Mouse (Mus musculus): ENCODE data around the gene Igfbp3. TPM values are rescaled to one million over a fixed set of nuclear protein-coding genes. Genes with fewer than 3 reads are reported as not detected.

The Igfbp3 gene
- polyA plus RNA-seq, 1 experiment from 2014 or later, result 14.3 TPM

GRCm38 (mm10) chr11:7215703-7216102 is 2.0 kb upstream of the Igfbp3 start:
- no peaks in the 10 kb centered on the region for H3K36me3 ChIP-seq (ENCODE audit: control insufficient read depth, insufficient read depth)
- ATAC-seq (ENCODE audit: low read depth), result no peak
- H3K27me3 ChIP-seq (ENCODE audit: control insufficient read depth, insufficient read depth, low read depth, low read length), result peaks cover 46% of the 10 kb centered on the region
- H3K4me3 ChIP-seq (ENCODE audit: low read depth, low read length), result no peak overlapping the region
- no peaks in the 10 kb centered on the region; the same call in 1 of the 2 replicates for H3K4me1 ChIP-seq (ENCODE audit: control insufficient read depth, low read depth, low read length)
- no peak overlapping the region for H3K9ac ChIP-seq (ENCODE audit: low read depth, low read length)
- no peak overlapping the region for H3K27ac ChIP-seq (ENCODE audit: low read length)
- H3K4me2 ChIP-seq (ENCODE audit: low read depth, low read length), result no peak overlapping the region
- WGBS (ENCODE audit: insufficient replicate concordance), result 9% methylated on average over 8 of the region's 8 CpGs
- no peaks in the 10 kb centered on the region for H3K9me3 ChIP-seq (replicated peaks; ENCODE audit: control insufficient read depth, low read length)

- H3K9me3 ChIP-seq (replicated peaks; ENCODE audit: control insufficient read depth, low read length), result no peaks in the 10 kb centered on the region
- WGBS (ENCODE audit: insufficient replicate concordance), result 3% methylated on average over 14 of the region's 14 CpGs
Observed at GRCm38 (mm10) chr11:7214761-7215160, 1.0 kb upstream of the Igfbp3 start.

DNA sequence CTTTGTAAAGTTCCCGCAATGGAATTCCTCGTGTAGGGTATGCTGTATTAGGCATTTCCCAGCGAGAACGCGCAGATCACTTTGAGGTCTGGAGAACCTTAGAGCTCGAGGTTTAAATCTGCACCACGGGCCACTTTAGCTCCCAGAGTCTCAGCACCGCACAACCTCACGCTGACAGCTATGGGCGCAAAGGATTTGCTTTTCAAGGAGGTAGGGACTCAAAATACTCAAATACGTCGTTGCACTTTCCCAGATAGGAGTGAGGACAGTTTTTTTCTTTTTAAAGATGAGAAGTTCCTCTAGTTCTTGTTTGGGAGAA is 578 bp upstream of the Igfbp3 start:
- no peaks in the 10 kb centered on the region for H3K9me3 ChIP-seq (replicated peaks; ENCODE audit: control insufficient read depth, low read length)
- H3K4me1 ChIP-seq (ENCODE audit: control insufficient read depth, low read depth, low read length), result no peaks in the 10 kb centered on the region; the same call in 1 of the 2 replicates
- H3K27ac ChIP-seq (ENCODE audit: low read length), result no peak overlapping the region
- H3K4me3 ChIP-seq (ENCODE audit: low read depth, low read length), result no peak overlapping the region
- H3K4me2 ChIP-seq (ENCODE audit: low read depth, low read length), result no peak overlapping the region
- peaks cover 46% of the 10 kb centered on the region for H3K27me3 ChIP-seq (ENCODE audit: control insufficient read depth, insufficient read depth, low read depth, low read length)
- no peaks in the 10 kb centered on the region for H3K36me3 ChIP-seq (ENCODE audit: control insufficient read depth, insufficient read depth)
- 3% methylated on average over 12 of the region's 12 CpGs for WGBS (ENCODE audit: insufficient replicate concordance)
- no peak overlapping the region for H3K9ac ChIP-seq (ENCODE audit: low read depth, low read length)
- ATAC-seq (ENCODE audit: low read depth), result no peak

More at GRCm38 (mm10) chr11:7214761-7215160, 1.0 kb upstream of the Igfbp3 start:
- no peak for ATAC-seq (ENCODE audit: low read depth)
- H3K4me3 ChIP-seq (ENCODE audit: low read depth, low read length), result no peak overlapping the region
- no peak overlapping the region for H3K4me2 ChIP-seq (ENCODE audit: low read depth, low read length)
- H3K4me1 ChIP-seq (ENCODE audit: control insufficient read depth, low read depth, low read length), result no peaks in the 10 kb centered on the region; the same call in 1 of the 2 replicates
- peaks cover 46% of the 10 kb centered on the region for H3K27me3 ChIP-seq (ENCODE audit: control insufficient read depth, insufficient read depth, low read depth, low read length)
- H3K27ac ChIP-seq (ENCODE audit: low read length), result no peak overlapping the region
- H3K36me3 ChIP-seq (ENCODE audit: control insufficient read depth, insufficient read depth), result no peaks in the 10 kb centered on the region
- no peak overlapping the region for H3K9ac ChIP-seq (ENCODE audit: low read depth, low read length)

DNA sequence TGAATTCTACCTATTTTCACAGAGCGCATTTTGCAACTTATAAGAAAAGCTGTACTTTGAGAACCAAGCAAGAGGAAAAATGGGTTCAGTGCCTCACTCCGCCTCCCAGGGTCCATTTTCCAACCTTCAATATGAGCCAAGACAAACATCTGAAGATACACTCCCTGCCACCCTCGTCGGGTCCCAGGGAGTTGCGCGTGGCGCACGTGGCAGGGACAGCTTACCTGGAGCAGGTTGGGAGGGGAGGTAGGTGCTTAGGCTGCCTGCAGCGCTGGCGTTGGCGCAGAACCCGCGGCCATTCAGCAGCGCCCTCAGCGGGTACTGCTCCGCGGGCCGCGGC is 592 bp downstream of the Igfbp3 start:
- Histone ChIP-seq H3K4me3 (ENCODE audit: low read depth, low read length) (peak overlapping the region; percentile 47), H3K36me3 (ENCODE audit: control insufficient read depth, insufficient read depth) (no peaks in the 10 kb centered on the region), H3K9ac (ENCODE audit: low read depth, low read length) (no peak overlapping the region), H3K27me3 (ENCODE audit: control insufficient read depth, insufficient read depth, low read depth, low read length) (peaks cover 46% of the 10 kb centered on the region), H3K9me3 (replicated peaks; ENCODE audit: control insufficient read depth, low read length) (no peaks in the 10 kb centered on the region), H3K4me2 (ENCODE audit: low read depth, low read length) (peak overlapping the region; percentile 56), H3K4me1 (ENCODE audit: control insufficient read depth, low read depth, low read length) (no peaks in the 10 kb centered on the region; the same call in 1 of the 2 replicates), H3K27ac (ENCODE audit: low read length) (no peak overlapping the region)
- ATAC-seq (ENCODE audit: low read depth), result no peak
- 3% methylated on average over 19 of the region's 19 CpGs for WGBS (ENCODE audit: insufficient replicate concordance)

DNA sequence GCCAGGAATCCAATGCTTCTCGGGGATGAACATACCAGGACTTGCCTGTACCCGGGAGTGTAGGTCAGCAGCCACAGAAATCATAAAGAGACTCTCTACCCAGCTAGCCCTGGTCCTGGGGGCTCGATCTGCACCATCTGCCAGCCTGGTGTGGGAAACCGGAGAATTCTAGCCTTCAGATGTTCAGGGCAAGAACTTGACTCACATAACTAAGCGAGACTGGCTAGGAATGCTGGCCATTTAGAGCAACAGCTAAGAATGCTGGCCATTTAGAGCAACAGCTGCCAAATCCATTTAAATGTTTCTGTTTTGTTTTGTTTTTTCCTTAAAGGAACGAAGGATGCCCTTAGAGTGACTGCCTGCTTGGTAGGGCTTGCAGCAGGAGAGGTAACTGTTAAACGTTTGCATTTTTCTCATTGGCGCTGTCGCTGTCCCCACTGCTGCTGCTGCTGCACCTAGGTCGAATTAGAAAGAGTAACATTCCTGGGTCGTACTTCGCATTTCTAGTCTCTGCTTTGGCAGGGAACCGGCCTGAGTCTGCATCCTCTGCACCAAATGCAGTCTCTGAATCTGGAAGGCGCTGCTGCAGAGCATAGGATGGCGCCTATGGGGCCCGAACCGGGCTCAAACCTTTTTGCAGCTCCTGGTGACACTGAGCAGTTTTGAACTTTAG is 1.5 kb downstream of the Igfbp3 start:
- H3K4me2 ChIP-seq (ENCODE audit: low read depth, low read length), result no peak overlapping the region

GRCm38 (mm10) chr11:7211211-7211610 is 2.5 kb downstream of the Igfbp3 start:
- no peak for ATAC-seq (ENCODE audit: low read depth)
- Histone ChIP-seq H3K9me3 (replicated peaks; ENCODE audit: control insufficient read depth, low read length) (no peaks in the 10 kb centered on the region), H3K27me3 (ENCODE audit: control insufficient read depth, insufficient read depth, low read depth, low read length) (peaks cover 46% of the 10 kb centered on the region), H3K4me2 (ENCODE audit: low read depth, low read length) (no peak overlapping the region), H3K36me3 (ENCODE audit: control insufficient read depth, insufficient read depth) (no peaks in the 10 kb centered on the region), H3K27ac (ENCODE audit: low read length) (no peak overlapping the region), H3K4me3 (ENCODE audit: low read depth, low read length) (no peak overlapping the region), H3K4me1 (ENCODE audit: control insufficient read depth, low read depth, low read length) (no peaks in the 10 kb centered on the region; the same call in 1 of the 2 replicates), H3K9ac (ENCODE audit: low read depth, low read length) (no peak overlapping the region)
- WGBS (ENCODE audit: insufficient replicate concordance), result 30% methylated on average over 9 of the region's 9 CpGs

More for the DNA sequence above, 1.5 kb downstream of the Igfbp3 start:
- Histone ChIP-seq H3K9me3 (replicated peaks; ENCODE audit: control insufficient read depth, low read length) (no peaks in the 10 kb centered on the region), H3K27me3 (ENCODE audit: control insufficient read depth, insufficient read depth, low read depth, low read length) (peaks cover 46% of the 10 kb centered on the region), H3K9ac (ENCODE audit: low read depth, low read length) (no peak overlapping the region), H3K4me3 (ENCODE audit: low read depth, low read length) (no peak overlapping the region), H3K4me1 (ENCODE audit: control insufficient read depth, low read depth, low read length) (no peaks in the 10 kb centered on the region; the same call in 1 of the 2 replicates), H3K36me3 (ENCODE audit: control insufficient read depth, insufficient read depth) (no peaks in the 10 kb centered on the region), H3K27ac (ENCODE audit: low read length) (no peak overlapping the region)
- WGBS (ENCODE audit: insufficient replicate concordance), result 15% methylated on average over 17 of the region's 17 CpGs
- no peak for ATAC-seq (ENCODE audit: low read depth)

DNA sequence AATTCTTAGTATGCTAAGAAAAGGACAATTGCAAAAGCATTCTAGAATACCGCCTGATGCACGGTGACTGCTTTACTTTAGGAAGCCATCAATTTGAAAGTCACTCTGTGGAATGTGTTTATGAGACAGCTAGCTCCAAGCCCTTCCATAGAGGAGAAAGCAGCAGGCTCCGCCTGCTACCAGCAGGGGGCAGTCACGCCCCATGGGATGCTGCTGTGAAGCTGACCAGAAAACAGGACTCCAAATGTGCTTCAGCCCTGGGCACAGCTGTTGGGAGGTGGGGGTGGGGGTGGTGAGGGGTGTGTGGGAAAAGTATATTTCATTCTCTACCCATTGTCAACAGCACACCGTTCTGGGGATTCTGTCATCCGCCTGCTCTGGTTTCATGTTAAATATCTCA is 3.4 kb downstream of the Igfbp3 start:
- peaks cover 43% of the 10 kb centered on the region for H3K27me3 ChIP-seq (ENCODE audit: control insufficient read depth, insufficient read depth, low read depth, low read length)
- H3K27ac ChIP-seq (ENCODE audit: low read length), result no peak overlapping the region
- no peaks in the 10 kb centered on the region for H3K36me3 ChIP-seq (ENCODE audit: control insufficient read depth, insufficient read depth)
- 15% methylated on average over 6 of the region's 6 CpGs for WGBS (ENCODE audit: insufficient replicate concordance)
- no peak overlapping the region for H3K4me2 ChIP-seq (ENCODE audit: low read depth, low read length)
- no peak overlapping the region for H3K4me3 ChIP-seq (ENCODE audit: low read depth, low read length)
- no peaks in the 10 kb centered on the region for H3K9me3 ChIP-seq (replicated peaks; ENCODE audit: control insufficient read depth, low read length)
- ATAC-seq (ENCODE audit: low read depth), result no peak
- H3K4me1 ChIP-seq (ENCODE audit: control insufficient read depth, low read depth, low read length), result no peaks in the 10 kb centered on the region; the same call in 1 of the 2 replicates
- no peak overlapping the region for H3K9ac ChIP-seq (ENCODE audit: low read depth, low read length)

- peak; percentile 10; the same call in 1 of the 2 replicates for ATAC-seq (ENCODE audit: low read depth)
Observed at GRCm38 (mm10) chr11:7203846-7204245, 9.9 kb downstream of the Igfbp3 start.

DNA sequence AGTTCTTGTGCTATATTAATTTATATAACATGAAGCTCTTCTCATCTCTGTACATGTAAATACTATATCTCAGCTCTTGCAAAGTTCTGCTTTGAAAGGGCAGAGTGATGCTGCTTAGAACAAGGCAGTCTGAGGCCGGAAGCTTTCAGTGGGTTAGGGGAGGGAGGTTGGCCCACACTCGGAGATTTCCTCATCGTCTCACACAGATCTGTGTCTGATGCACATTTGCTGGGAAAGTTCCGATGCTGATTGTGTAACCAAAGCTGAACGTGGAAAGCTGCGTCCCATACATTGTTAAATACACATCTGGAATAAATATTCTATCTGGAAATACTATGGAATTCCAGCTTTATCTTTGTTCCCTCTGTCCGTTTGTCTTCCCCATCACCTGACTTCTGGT is 11.5 kb downstream of the Igfbp3 start:
- Histone ChIP-seq H3K36me3 (ENCODE audit: control insufficient read depth, insufficient read depth) (no peaks in the 10 kb centered on the region), H3K4me1 (ENCODE audit: control insufficient read depth, low read depth, low read length) (no peaks in the 10 kb centered on the region), H3K9ac (ENCODE audit: low read depth, low read length) (no peak overlapping the region), H3K4me3 (ENCODE audit: low read depth, low read length) (no peak overlapping the region), H3K27me3 (ENCODE audit: control insufficient read depth, insufficient read depth, low read depth, low read length) (no peaks in the 10 kb centered on the region), H3K4me2 (ENCODE audit: low read depth, low read length) (no peak overlapping the region), H3K27ac (ENCODE audit: low read length) (no peak overlapping the region), H3K9me3 (replicated peaks; ENCODE audit: control insufficient read depth, low read length) (no peaks in the 10 kb centered on the region)
- 54% methylated on average over 7 of the region's 7 CpGs for WGBS (ENCODE audit: insufficient replicate concordance)
- no peak for ATAC-seq (ENCODE audit: low read depth)

More at GRCm38 (mm10) chr11:7203846-7204245, 9.9 kb downstream of the Igfbp3 start:
- no peak overlapping the region for H3K27ac ChIP-seq (ENCODE audit: low read length)
- 61% methylated on average over 9 of the region's 9 CpGs for WGBS (ENCODE audit: insufficient replicate concordance)
- no peak overlapping the region for H3K4me2 ChIP-seq (ENCODE audit: low read depth, low read length)
- no peaks in the 10 kb centered on the region for H3K36me3 ChIP-seq (ENCODE audit: control insufficient read depth, insufficient read depth)
- H3K27me3 ChIP-seq (ENCODE audit: control insufficient read depth, insufficient read depth, low read depth, low read length), result no peaks in the 10 kb centered on the region
- no peaks in the 10 kb centered on the region for H3K9me3 ChIP-seq (replicated peaks; ENCODE audit: control insufficient read depth, low read length)
- no peak overlapping the region for H3K4me3 ChIP-seq (ENCODE audit: low read depth, low read length)
- H3K9ac ChIP-seq (ENCODE audit: low read depth, low read length), result no peak overlapping the region
- no peaks in the 10 kb centered on the region for H3K4me1 ChIP-seq (ENCODE audit: control insufficient read depth, low read depth, low read length)
